ENCODE assay signal across 9 mouse cellular contexts in genomic region chr5:142630224-142630623, GRCm38 (mm10). TPM values are rescaled to one million over a fixed set of nuclear protein-coding genes. Genes with fewer than 3 reads are reported as not detected.
DNase-seq lines count a peak whose midpoint lies in the region; ATAC-seq lines count a peak whose summit lies in the region.
"Had no signal": no experiment of that assay in that cellular context is flagged by ENCODE, and none has a peak within 500 bp of the region (broad histone marks: within the 10 kb centered on the region; RNA-seq: fewer than 3 reads in every experiment).

No protein-coding gene starts in this region.

- peak overlapping the region; percentile 59 for H3K4me2 ChIP-seq in forebrain, embryonic 16.5 days (ENCODE audit: low read length)
- peak overlapping the region; percentile 55 for H3K4me2 ChIP-seq in kidney, embryonic 14.5 days (replicated peaks; ENCODE audit: low read depth, low read length)
- peak overlapping the region; percentile 87 for H3K4me2 ChIP-seq in midbrain, embryonic 11.5 days

- H3K27ac ChIP-seq in forebrain, embryonic 16.5 days (ENCODE audit: low read length) = no peak overlapping the region; the same call in 1 of the 2 replicates
- peak overlapping the region; percentile 85; the same call in 1 of the 2 replicates for H3K27ac ChIP-seq in kidney, embryonic 14.5 days (ENCODE audit: low read depth, low read length)
- H3K27ac ChIP-seq in midbrain, embryonic 11.5 days (ENCODE audit: low read depth, low read length) = no peak overlapping the region

- peak overlapping the region; percentile 82 for H3K4me3 ChIP-seq in forebrain, embryonic 16.5 days (replicated peaks; ENCODE audit: low read length)
- peak overlapping the region; percentile 97 for H3K4me3 ChIP-seq in kidney, embryonic 14.5 days (ENCODE audit: low read length)
- H3K4me3 ChIP-seq in midbrain, embryonic 11.5 days (ENCODE audit: low read depth, low read length) = peak overlapping the region; percentile 93

- peak overlapping the region; percentile 82 for H3K9ac ChIP-seq in forebrain, embryonic 16.5 days (replicated peaks; ENCODE audit: low read depth, low read length)
- peak overlapping the region; percentile 90 for H3K9ac ChIP-seq in kidney, embryonic 14.5 days (ENCODE audit: low read depth, low read length)
- H3K9ac ChIP-seq in midbrain, embryonic 11.5 days (ENCODE audit: low read length) = peak overlapping the region; percentile 81

- H3K36me3 ChIP-seq in forebrain, embryonic 16.5 days (ENCODE audit: control insufficient read depth, insufficient read depth) = peaks cover 9% of the 10 kb centered on the region; the same call in 1 of the 2 replicates
- H3K36me3 ChIP-seq in kidney, embryonic 14.5 days (ENCODE audit: control insufficient read depth, insufficient read depth, low read length) = peaks cover 19% of the 10 kb centered on the region
- H3K36me3 ChIP-seq in midbrain, embryonic 11.5 days (ENCODE audit: control insufficient read depth, insufficient read depth, low read length) = peaks cover 8% of the 10 kb centered on the region; the same call in 1 of the 2 replicates

- 5% methylated on average over 6 of the region's 6 CpGs for WGBS in forebrain, embryonic 16.5 days
- WGBS in kidney, embryonic 14.5 days = 7% methylated on average over 6 of the region's 6 CpGs
- WGBS in midbrain, embryonic 11.5 days = 7% methylated on average over 6 of the region's 6 CpGs

- no peaks in the 10 kb centered on the region for H3K9me3 ChIP-seq in forebrain, embryonic 16.5 days (ENCODE audit: control insufficient read depth, low read length)
- H3K9me3 ChIP-seq in kidney, embryonic 14.5 days (ENCODE audit: control insufficient read depth, low read length) = no peaks in the 10 kb centered on the region
- H3K9me3 ChIP-seq in midbrain, embryonic 11.5 days (ENCODE audit: control insufficient read depth, low read length) = no peaks in the 10 kb centered on the region

- peaks cover 14% of the 10 kb centered on the region for H3K4me1 ChIP-seq in forebrain, embryonic 16.5 days (replicated peaks; ENCODE audit: control insufficient read depth, insufficient read depth, low read length)
- peaks cover 6% of the 10 kb centered on the region; the same call in 1 of the 2 replicates for H3K4me1 ChIP-seq in kidney, embryonic 14.5 days (ENCODE audit: control insufficient read depth, insufficient read depth, low read length)
- H3K4me1 ChIP-seq in midbrain, embryonic 11.5 days (ENCODE audit: control insufficient read depth, insufficient read depth, low read length) = peaks cover 14% of the 10 kb centered on the region

- peak; percentile 36 for DNase-seq in cerebellum, adult 9-10 months
- no peak for DNase-seq in cerebellum, adult 8-10 months
- DNase-seq in MEL-GATA-1-ER (ENCODE audit: extremely low read depth, low read depth) = peak; percentile 49
- DNase-seq in midbrain, embryonic 11.5 days (ENCODE audit: low spot score, missing footprints) = no peak
- no peak for DNase-seq in frontal cortex, postnatal 10 days (ENCODE audit: low spot score in 2 of 2)
- no peak for DNase-seq in left cerebral cortex, adult 8-10 months (ENCODE audit: low spot score in 2 of 2)

- H3K27me3 ChIP-seq in forebrain, embryonic 16.5 days (replicated peaks; ENCODE audit: control insufficient read depth, insufficient read depth, low read length) = no peaks in the 10 kb centered on the region
- H3K27me3 ChIP-seq in kidney, embryonic 14.5 days (ENCODE audit: control insufficient read depth, insufficient read depth, low read length) = no peaks in the 10 kb centered on the region
- no peaks in the 10 kb centered on the region for H3K27me3 ChIP-seq in midbrain, embryonic 11.5 days (ENCODE audit: control insufficient read depth, insufficient read depth, low read length)
- H3K27me3 ChIP-seq: Patski had no signal

- no peak for ATAC-seq in forebrain, embryonic 16.5 days
- ATAC-seq in kidney, embryonic 14.5 days (ENCODE audit: low FRiP score, low TSS enrichment) = no peak
- no peak for ATAC-seq in midbrain, embryonic 11.5 days (ENCODE audit: low FRiP score)

RNA-seq across cellular contexts. Expression of gene Wipi2, which starts 2.7 kb away (rescaled TPM):
- polyA plus RNA-seq in forebrain, embryonic 16.5 days (2015; fragmentation: Nextera tagmentation; extraction: Ambion mirVana) = 50.2 and 53.3 TPM in 2 replicates
- 36.4 and 59.2 TPM in 2 replicates for polyA plus RNA-seq in kidney, embryonic 14.5 days (2014; fragmentation: Nextera tagmentation; extraction: Ambion mirVana)
- 53.1 and 55.7 TPM in 2 replicates for polyA plus RNA-seq in midbrain, embryonic 11.5 days (2014; fragmentation: Nextera tagmentation; extraction: Ambion mirVana)
- total RNA-seq in left cerebral cortex, adult 8-10 months (2022) = 10 to 100 TPM; 90.8 to 95.2 (median 92.5) TPM

RNA-seq across cellular contexts. Expression of gene Mmd2, which starts 21.6 kb away (rescaled TPM):
- polyA plus RNA-seq in forebrain, embryonic 16.5 days (2015; fragmentation: Nextera tagmentation; extraction: Ambion mirVana) = 77.4 and 91.5 TPM in 2 replicates
- 0.14 TPM in 1 of 2 replicates, not detected in the other for polyA plus RNA-seq in kidney, embryonic 14.5 days (2014; fragmentation: Nextera tagmentation; extraction: Ambion mirVana)
- 8.4 and 9.1 TPM in 2 replicates for polyA plus RNA-seq in midbrain, embryonic 11.5 days (2014; fragmentation: Nextera tagmentation; extraction: Ambion mirVana)
- total RNA-seq in left cerebral cortex, adult 8-10 months (2022) = 10 to 100 TPM; 92.3 to 99.7 (median 96.6) TPM
- polyA plus RNA-seq: Patski had no signal

Comparison
In these comparisons a context has a peak if more than half of its experiments do, and no peak if none do; other contexts are left out.
1. DNase-seq: peak in cerebellum, adult 9-10 months (single experiment) and MEL-GATA-1-ER (single experiment); none in cerebellum, adult 8-10 months (single experiment), midbrain, embryonic 11.5 days (single experiment), frontal cortex, postnatal 10 days (0 of 2) and left cerebral cortex, adult 8-10 months (0 of 2).
2. Peak in every context shown above with its lines, with median percentiles within 50 percentile points of each other: H3K4me2 ChIP-seq, H3K4me3 ChIP-seq and H3K9ac ChIP-seq.